8 mouse cellular contexts compared by ENCODE assay signal in genomic region chr11:98333981-98334741, GRCm38 (mm10). TPM values are rescaled to one million over a fixed set of nuclear protein-coding genes. Genes with fewer than 3 reads are reported as not detected.
DNase-seq lines count a peak whose midpoint lies in the region; ATAC-seq and TF ChIP-seq lines count a peak whose summit lies in the region.

No protein-coding gene starts in this region.

- peaks cover 13% of the 10 kb centered on the region for H3K4me1 ChIP-seq in heart, embryonic 13.5 days
- peaks cover 0 to 13% of the 10 kb centered on the region in 2 experiments; a peak in 2 of 4 replicates for H3K4me1 ChIP-seq in ES-E14 (ENCODE audit: control insufficient read depth in 2 of 2, insufficient read depth in 2 of 2, low read length in 2 of 2, poor library complexity in 1 of 2)
- peaks cover 62% of the 10 kb centered on the region for H3K4me1 ChIP-seq in forebrain, embryonic 13.5 days
- H3K4me1 ChIP-seq in liver, postnatal 0 days (ENCODE audit: insufficient read depth): 0 out of 2 replicates have a peak, but pooled peaks cover 4% of the 10 kb centered on the region

- no peak for TF ChIP-seq EP300 in liver, postnatal 0 days (IDR thresholded peaks at IDR 0.05; ENCODE audit: low read depth)

- no peak for ATAC-seq in heart, embryonic 13.5 days (ENCODE audit: extremely low read depth, insufficient number of reproducible peaks, low FRiP score, low TSS enrichment)
- ATAC-seq in forebrain, embryonic 13.5 days: peak; percentile 43
- ATAC-seq in liver, postnatal 0 days: no peak; the same call in 1 of the 2 replicates

- H3K4me3 ChIP-seq in heart, embryonic 13.5 days: peak overlapping the region; percentile 32
- peak overlapping the region; percentile 54 to 55 for H3K4me3 ChIP-seq in ES-E14 (ENCODE audit: insufficient read depth in 1 of 2, low read depth in 1 of 2, low read length in 2 of 2, poor library complexity in 1 of 2, severe bottlenecking in 1 of 2)
- H3K4me3 ChIP-seq in forebrain, embryonic 13.5 days: peak overlapping the region; percentile 33
- 0 out of 2 replicates have a peak overlapping the region, but pooled peaks have one; percentile 2 for H3K4me3 ChIP-seq in liver, postnatal 0 days (ENCODE audit: low read depth, low read length)

- H3K36me3 ChIP-seq in heart, embryonic 13.5 days: no peaks in the 10 kb centered on the region
- H3K36me3 ChIP-seq in ES-E14 (ENCODE audit: control insufficient read depth, insufficient read depth, low read length, poor library complexity, severe bottlenecking): no peaks in the 10 kb centered on the region
- no peaks in the 10 kb centered on the region for H3K36me3 ChIP-seq in forebrain, embryonic 13.5 days (ENCODE audit: poor library complexity, severe bottlenecking)
- no peaks in the 10 kb centered on the region for H3K36me3 ChIP-seq in liver, postnatal 0 days (replicated peaks; ENCODE audit: insufficient read depth, low read length)

- no peak for TF ChIP-seq CTCF in liver, postnatal 0 days (IDR thresholded peaks at IDR 0.05; ENCODE audit: low read depth)

- intact Hi-C loops in heart, postnatal 36 days (cut with DNase I): no loop called here
- intact Hi-C loops in gastrocnemius, postnatal 36 days (cut with DNase I): no loop called here

- in situ Hi-C loops in ES-E14 (cut with MboI; ENCODE audit: low sequenced_read_pairs in 2 of 2, unreplicated experiment in 2 of 2): no loop called here

- H3K4me2 ChIP-seq in heart, embryonic 13.5 days: peak overlapping the region; percentile 55
- peak overlapping the region; percentile 60 for H3K4me2 ChIP-seq in forebrain, embryonic 13.5 days
- H3K4me2 ChIP-seq in liver, postnatal 0 days (ENCODE audit: low read depth, low read length): no peak overlapping the region; the same call in 1 of the 2 replicates

- no peak overlapping the region for H3K9ac ChIP-seq in heart, embryonic 13.5 days
- peak overlapping the region; percentile 23 for H3K9ac ChIP-seq in ES-E14 (ENCODE audit: insufficient read depth, low read depth, low read length, poor library complexity, severe bottlenecking)
- H3K9ac ChIP-seq in forebrain, embryonic 13.5 days: peak overlapping the region; percentile 45
- H3K9ac ChIP-seq in liver, postnatal 0 days (replicated peaks): no peak overlapping the region

- no peak for DNase-seq in heart, postnatal 36 days
- DNase-seq in ES-E14 (ENCODE audit: low read depth, low spot score): no peak
- DNase-seq in liver, postnatal 0 days: no peak
- no peak for DNase-seq in gastrocnemius, postnatal 36 days
- DNase-seq in spleen, postnatal 10 days (ENCODE audit: low spot score in 2 of 2): no peak
- DNase-seq in gastrocnemius, postnatal 4 days (ENCODE audit: low spot score in 2 of 2): no peak

- no peak overlapping the region for H3K27ac ChIP-seq in heart, embryonic 13.5 days (replicated peaks)
- no peak overlapping the region for H3K27ac ChIP-seq in ES-E14 (ENCODE audit: insufficient read depth, low read depth, low read length, poor library complexity, severe bottlenecking)
- peak overlapping the region; percentile 86 for H3K27ac ChIP-seq in forebrain, embryonic 13.5 days
- no peak overlapping the region for H3K27ac ChIP-seq in liver, postnatal 0 days (ENCODE audit: low read depth)

- 4% methylated on average over 39 of the region's 41 CpGs for WGBS in heart, embryonic 13.5 days
- WGBS in forebrain, embryonic 13.5 days: under 1% methylated on average over 27 of the region's 41 CpGs
- WGBS in liver, postnatal 0 days (ENCODE audit: insufficient replicate concordance): 6% methylated on average over 27 of the region's 41 CpGs

- H3K27me3 ChIP-seq in heart, embryonic 13.5 days (replicated peaks): peaks cover 100% of the 10 kb centered on the region
- peaks cover 94% of the 10 kb centered on the region for H3K27me3 ChIP-seq in forebrain, embryonic 13.5 days
- H3K27me3 ChIP-seq in liver, postnatal 0 days (ENCODE audit: insufficient read depth, low read length): peaks cover 98% of the 10 kb centered on the region

- H3K9me3 ChIP-seq in heart, embryonic 13.5 days: no peaks in the 10 kb centered on the region; the same call in 1 of the 2 replicates
- no peaks in the 10 kb centered on the region for H3K9me3 ChIP-seq in ES-E14 (ENCODE audit: control insufficient read depth, insufficient read depth, low read depth, low read length)
- H3K9me3 ChIP-seq in forebrain, embryonic 13.5 days (replicated peaks): no peaks in the 10 kb centered on the region
- H3K9me3 ChIP-seq in liver, postnatal 0 days (ENCODE audit: low read length): no peaks in the 10 kb centered on the region

TF ChIP-seq in ES-E14, 5 proteins besides CTCF, POLR2A, EP300 and RAD21:
- no peak for TF ChIP-seq ZC3H11A (IDR thresholded peaks at IDR 0.05; ENCODE audit: borderline replicate concordance, low read depth, low read length)
- no peak for TF ChIP-seq HCFC1 (IDR thresholded peaks at IDR 0.05; ENCODE audit: borderline replicate concordance, insufficient read depth, low read length)
- TF ChIP-seq MAFK (IDR thresholded peaks at IDR 0.05; ENCODE audit: insufficient read depth, low read depth, low read length): no peak
- no peak for TF ChIP-seq ZNF384 (IDR thresholded peaks at IDR 0.05; ENCODE audit: low read depth, low read length)
- TF ChIP-seq CHD2 (IDR thresholded peaks at IDR 0.05; ENCODE audit: low read depth, low read length): no peak

RNA-seq across cellular contexts. Expression of gene Neurod2, which starts 4.7 kb away (rescaled TPM):
- polyA plus RNA-seq in heart, embryonic 13.5 days (2015; fragmentation: Nextera tagmentation; extraction: Ambion mirVana): 0.04 TPM in 1 of 2 replicates, not detected in the other
- not detected for total RNA-seq in heart, postnatal 36 days (2021)
- total RNA-seq in ES-E14 (2012; rRNA removed): not detected in 2 replicates
- polyA plus RNA-seq in forebrain, embryonic 13.5 days (2015; fragmentation: Nextera tagmentation; extraction: Ambion mirVana): 45.4 and 72.1 TPM in 2 replicates
- not detected in 2 replicates for polyA plus RNA-seq in liver, postnatal 0 days (2015; fragmentation: Nextera tagmentation; extraction: Ambion mirVana)
- not detected for total RNA-seq in gastrocnemius, postnatal 36 days (2021)
- not detected for total RNA-seq in gastrocnemius, postnatal 4 days (2021)

RNA-seq across cellular contexts. Expression of gene Ppp1r1b, which starts 14.0 kb away (rescaled TPM):
- polyA plus RNA-seq in heart, embryonic 13.5 days (2015; fragmentation: Nextera tagmentation; extraction: Ambion mirVana): 40.5 and 51.7 TPM in 2 replicates
- 1 to 10 TPM; 4.6 to 7.0 TPM for total RNA-seq in heart, postnatal 36 days (2021)
- 0.22 and 0.79 TPM in 2 replicates for total RNA-seq in ES-E14 (2012; rRNA removed)
- polyA plus RNA-seq in forebrain, embryonic 13.5 days (2015; fragmentation: Nextera tagmentation; extraction: Ambion mirVana): 14.6 and 20.0 TPM in 2 replicates
- polyA plus RNA-seq in liver, postnatal 0 days (2015; fragmentation: Nextera tagmentation; extraction: Ambion mirVana): 5.4 and 6.6 TPM in 2 replicates
- total RNA-seq in gastrocnemius, postnatal 36 days (2021): not detected
- total RNA-seq in gastrocnemius, postnatal 4 days (2021): under 1 TPM; 0.52 to 0.70 TPM

RNA-seq across cellular contexts. Expression of gene Stard3, which starts 24.0 kb away (rescaled TPM):
- polyA plus RNA-seq in heart, embryonic 13.5 days (2015; fragmentation: Nextera tagmentation; extraction: Ambion mirVana): 37.2 and 43.4 TPM in 2 replicates
- total RNA-seq in heart, postnatal 36 days (2021): 10 to 100 TPM; 21.5 to 26.8 TPM
- 40.2 and 59.8 TPM in 2 replicates for total RNA-seq in ES-E14 (2012; rRNA removed)
- 44.0 and 45.5 TPM in 2 replicates for polyA plus RNA-seq in forebrain, embryonic 13.5 days (2015; fragmentation: Nextera tagmentation; extraction: Ambion mirVana)
- polyA plus RNA-seq in liver, postnatal 0 days (2015; fragmentation: Nextera tagmentation; extraction: Ambion mirVana): 14.5 and 15.4 TPM in 2 replicates
- total RNA-seq in gastrocnemius, postnatal 36 days (2021): 10 to 100 TPM; 10.3 to 14.7 TPM
- 10 to 100 TPM; 14.1 to 16.9 TPM for total RNA-seq in gastrocnemius, postnatal 4 days (2021)

RNA-seq across cellular contexts. Expression of gene Tcap, which starts 49.5 kb away (rescaled TPM):
- 159 and 184 TPM in 2 replicates for polyA plus RNA-seq in heart, embryonic 13.5 days (2015; fragmentation: Nextera tagmentation; extraction: Ambion mirVana)
- total RNA-seq in heart, postnatal 36 days (2021): 1,000 to 10,000 TPM; 1,783 to 3,188 TPM
- 0.26 and 0.45 TPM in 2 replicates for total RNA-seq in ES-E14 (2012; rRNA removed)
- 0.18 and 0.19 TPM in 2 replicates for polyA plus RNA-seq in forebrain, embryonic 13.5 days (2015; fragmentation: Nextera tagmentation; extraction: Ambion mirVana)
- polyA plus RNA-seq in liver, postnatal 0 days (2015; fragmentation: Nextera tagmentation; extraction: Ambion mirVana): 0.26 and 6.0 TPM in 2 replicates
- total RNA-seq in gastrocnemius, postnatal 36 days (2021): 1,000 to 10,000 TPM; 3,291 to 4,304 TPM
- total RNA-seq in gastrocnemius, postnatal 4 days (2021): 100 to 1,000 TPM; 447 to 769 TPM

RNA-seq across cellular contexts. Expression of gene Pnmt, which starts 52.1 kb away (rescaled TPM):
- 1.3 and 1.5 TPM in 2 replicates for polyA plus RNA-seq in heart, embryonic 13.5 days (2015; fragmentation: Nextera tagmentation; extraction: Ambion mirVana)
- 1 to 10 TPM in 1 of 2 experiments, under 1 TPM in 1; 0.76 to 1.6 TPM for total RNA-seq in heart, postnatal 36 days (2021)
- 0.36 TPM in 1 of 2 replicates, not detected in the other for total RNA-seq in ES-E14 (2012; rRNA removed)
- polyA plus RNA-seq in forebrain, embryonic 13.5 days (2015; fragmentation: Nextera tagmentation; extraction: Ambion mirVana): 0.35 TPM in 1 of 2 replicates, not detected in the other
- not detected in 2 replicates for polyA plus RNA-seq in liver, postnatal 0 days (2015; fragmentation: Nextera tagmentation; extraction: Ambion mirVana)
- total RNA-seq in gastrocnemius, postnatal 36 days (2021): 1 to 10 TPM in 1 of 2 experiments, under 1 TPM in 1; 0.89 to 2.1 TPM
- total RNA-seq in gastrocnemius, postnatal 4 days (2021): under 1 TPM in 1 of 2 experiments, not detected in 1; 0.71 TPM

Comparison
In these comparisons a context has a peak if more than half of its experiments do, and no peak if none do; other contexts are left out.
1. H3K4me3 ChIP-seq: peak in every context shown above with its lines; median percentile 54 in ES-E14; 33 in forebrain, embryonic 13.5 days; 32 in heart, embryonic 13.5 days; 2 in liver, postnatal 0 days.
2. H3K9ac ChIP-seq: peak in ES-E14 (single experiment) and forebrain, embryonic 13.5 days (single experiment); none in heart, embryonic 13.5 days (single experiment) and liver, postnatal 0 days (single experiment).